Mouse (Mus musculus): ENCODE measurements around the gene Zfp280d.

- TF ChIP-seq CTCF (IDR thresholded peaks at IDR 0.05; ENCODE audit: insufficient read depth, low read depth, low read length) = no peak
- TF ChIP-seq POLR2A (IDR thresholded peaks at IDR 0.05; ENCODE audit: insufficient read depth, low read depth, low read length) = no peak
Observed at GRCm38 (mm10) chr9:72275101-72275978, 680 bp downstream of the Zfp280d start.

Measured in olfactory bulb, adult 2 months (tissue).